Mouse (Mus musculus) kidney, postnatal 0 days (tissue): ENCODE data around the gene Omt2a. TPM values are rescaled to one million over a fixed set of nuclear protein-coding genes. Genes with fewer than 3 reads are reported as not detected.
"Not testable (repeated sequence)": the region's sequence is repeated elsewhere in the genome, so short reads cannot be mapped to it uniquely, and the experiment has no call there.

Source experiments
- ATAC-seq: fragments of 200-750 bp; cut with Nextera tagmentation; replicated peaks from 2 replicates; pipeline ENCODE4 v1.8.0; 2017; ENCODE audit warnings: low read depth, moderate number of reproducible peaks, moderate TSS enrichment, moderate library complexity; ENCODE audit not compliant: low FRiP score
- DNase-seq: peaks from one replicate; pipeline ENCODE4 v3.0.0-alpha.2; 2016; ENCODE audit warnings: low spot score
- H3K27ac ChIP-seq: fragments of 300-500 bp; sonication (generic); 2 replicates; pipeline ENCODE4 v1.5.1; 2014; ENCODE audit warnings: mild to moderate bottlenecking
- H3K27me3 ChIP-seq: fragments of 300-500 bp; sonication (generic); 2 replicates; pipeline ENCODE4 v1.6.1; 2014; ENCODE audit warnings: low read length, mixed read lengths; ENCODE audit not compliant: insufficient read depth
- H3K36me3 ChIP-seq: fragments of 300-500 bp; sonication (generic); 2 replicates; pipeline ENCODE4 v1.6.1; 2014; ENCODE audit warnings: low read length, mixed read lengths; ENCODE audit not compliant: insufficient read depth
- H3K4me1 ChIP-seq: fragments of 300-500 bp; sonication (generic); replicated peaks from 2 replicates; pipeline ENCODE4 v1.6.1; 2014; ENCODE audit warnings: antibody characterized with exemption, low read length, mixed read lengths; ENCODE audit not compliant: insufficient read depth
- H3K4me2 ChIP-seq: fragments of 300-500 bp; sonication (generic); 2 replicates; pipeline ENCODE4 v1.6.1; 2014; ENCODE audit warnings: mild to moderate bottlenecking, low read length, moderate library complexity, mixed read lengths
- H3K4me3 ChIP-seq: fragments of 300-500 bp; sonication (generic); replicated peaks from 2 replicates; pipeline ENCODE4 v1.5.1; 2014; ENCODE audit warnings: low read depth, low read length
- H3K9ac ChIP-seq: fragments of 300-500 bp; sonication (generic); 2 replicates; pipeline ENCODE4 v1.6.1; 2014; ENCODE audit warnings: low read depth, low read length
- H3K9me3 ChIP-seq: fragments of 300-500 bp; sonication (generic); replicated peaks from 2 replicates; pipeline ENCODE4 v1.6.1; 2016; ENCODE audit warnings: low read length, inconsistent platforms, mixed read lengths
- CTCF ChIP-seq: IDR thresholded peaks from 2 replicates; pipeline ENCODE4 v1.5.1; 2016; ENCODE audit warnings: antibody characterized with exemption, low read depth, mild to moderate bottlenecking, moderate library complexity
- WGBS: fragments of 180-500 bp; shearing (Covaris S2); extraction: QIAGEN DNeasy Blood & Tissue Kit; methylation state at CpG from one replicate; pipeline ENCODE4 v1.1.7; 2014; 5-methylcytosine and 5-hydroxymethylcytosine counted together
- polyA plus RNA-seq: library from polyadenylated mRNA; unstranded; fragments of >200 nt; fragmentation: Nextera tagmentation; extraction: Ambion mirVana; gene quantifications from 2 replicates; pipeline ENCODE4 v1.2.1, GENCODE M21; 2015

Omt2a gene
- polyA plus RNA-seq, 1 experiment from 2014 or later: not detected

DNA sequence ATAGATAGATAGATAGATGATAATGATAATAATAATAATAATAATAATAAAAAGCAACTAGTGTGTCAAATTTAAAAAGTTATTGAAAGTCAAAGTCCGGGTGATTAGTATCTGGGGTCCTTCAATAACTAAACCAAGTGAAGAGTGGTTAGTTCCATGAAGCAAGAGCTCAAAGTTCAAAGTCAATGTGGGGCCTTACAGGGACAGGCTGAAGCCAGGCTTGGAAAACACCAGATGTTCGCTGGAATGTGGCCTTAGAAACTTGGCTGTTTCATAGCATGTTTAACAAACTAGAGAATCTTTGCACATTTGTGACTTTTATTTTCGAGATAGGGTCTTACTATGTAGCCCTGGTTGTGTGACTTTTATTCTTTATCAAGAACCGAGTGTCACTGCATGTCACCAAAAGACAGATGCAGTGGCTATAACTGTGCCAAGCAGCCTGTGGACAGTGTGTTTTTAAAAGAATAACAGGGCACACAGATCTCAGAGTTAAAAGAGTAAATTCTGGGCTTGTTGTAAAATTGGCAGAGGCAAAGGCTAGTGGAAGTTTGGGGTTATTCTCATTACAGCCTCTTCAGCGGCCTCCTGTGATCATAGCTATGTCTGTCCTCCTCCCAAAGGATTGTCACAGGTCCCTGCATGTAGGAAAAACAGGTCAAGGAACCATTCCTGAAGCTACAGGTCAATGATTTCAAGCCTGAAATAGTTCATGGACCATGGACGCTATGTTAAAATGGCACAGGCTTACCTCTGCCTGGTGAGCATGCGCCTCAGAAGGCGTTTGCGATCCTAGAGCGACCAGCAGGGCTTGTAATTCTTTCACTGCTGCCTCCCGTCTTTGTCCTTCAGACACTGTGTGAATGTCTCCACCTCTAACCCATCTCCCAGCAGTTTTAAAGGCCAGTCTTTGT is 40.3 kb upstream of the Omt2a start:
- H3K4me3 ChIP-seq: no peak overlapping the region
- H3K9me3 ChIP-seq: no peaks in the 10 kb centered on the region
- ATAC-seq (peak; percentile 71; the same call in 1 of the 2 replicates), DNase-seq (peak; percentile 47)
- H3K4me1 ChIP-seq: no peaks in the 10 kb centered on the region
- no peak overlapping the region; the same call in 1 of the 2 replicates for H3K27ac ChIP-seq
- TF ChIP-seq CTCF: no peak
- no peak overlapping the region for H3K4me2 ChIP-seq
- H3K9ac ChIP-seq: no peak overlapping the region
- no peaks in the 10 kb centered on the region for H3K27me3 ChIP-seq
- WGBS: 64% methylated on average over 11 of the region's 11 CpGs
- no peaks in the 10 kb centered on the region for H3K36me3 ChIP-seq

DNA sequence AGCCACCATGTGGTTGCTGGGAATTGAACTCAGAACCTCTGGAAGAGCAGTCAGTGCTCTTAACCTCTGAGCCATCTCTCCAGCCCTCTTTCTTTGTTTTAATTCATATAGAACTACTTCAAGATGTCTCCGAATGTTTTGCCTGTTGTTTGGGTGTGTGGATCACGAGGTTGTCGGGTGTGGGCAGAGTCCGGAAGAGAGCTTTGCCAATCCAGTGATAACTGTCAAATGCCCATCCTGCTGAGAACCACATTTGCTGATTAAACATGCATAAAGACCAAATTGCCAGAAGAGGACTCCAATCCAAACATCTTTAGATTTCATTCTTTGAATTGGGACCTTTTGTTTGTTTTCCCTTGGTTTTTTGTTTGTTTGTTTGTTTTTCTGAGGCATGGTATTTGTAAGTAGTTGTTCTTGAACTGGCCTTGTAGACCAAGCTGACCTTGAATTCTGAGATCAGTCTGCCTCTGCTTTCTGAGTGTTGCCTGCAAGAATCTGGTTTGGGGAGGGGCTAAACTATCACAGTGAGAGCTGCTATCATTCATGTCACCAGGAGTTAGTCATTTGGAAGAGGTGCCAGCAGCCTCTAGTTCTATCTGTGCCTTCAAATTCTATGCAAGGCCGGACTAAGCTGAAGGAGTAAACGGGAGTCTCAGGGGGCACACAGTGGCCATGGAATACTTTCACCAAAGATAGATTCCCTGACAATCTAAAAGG is 37.1 kb upstream of the Omt2a start:
- no peaks in the 10 kb centered on the region for H3K4me1 ChIP-seq
- no peaks in the 10 kb centered on the region for H3K36me3 ChIP-seq
- H3K4me3 ChIP-seq: no peak overlapping the region
- ATAC-seq: no peak
- WGBS: 76% methylated on average over 6 of the region's 6 CpGs
- H3K27ac ChIP-seq: no peak overlapping the region
- no peaks in the 10 kb centered on the region for H3K27me3 ChIP-seq
- H3K9me3 ChIP-seq: no peaks in the 10 kb centered on the region
- no peak for TF ChIP-seq CTCF
- no peak overlapping the region for H3K4me2 ChIP-seq
- no peak overlapping the region for H3K9ac ChIP-seq
- no peak for DNase-seq

DNA sequence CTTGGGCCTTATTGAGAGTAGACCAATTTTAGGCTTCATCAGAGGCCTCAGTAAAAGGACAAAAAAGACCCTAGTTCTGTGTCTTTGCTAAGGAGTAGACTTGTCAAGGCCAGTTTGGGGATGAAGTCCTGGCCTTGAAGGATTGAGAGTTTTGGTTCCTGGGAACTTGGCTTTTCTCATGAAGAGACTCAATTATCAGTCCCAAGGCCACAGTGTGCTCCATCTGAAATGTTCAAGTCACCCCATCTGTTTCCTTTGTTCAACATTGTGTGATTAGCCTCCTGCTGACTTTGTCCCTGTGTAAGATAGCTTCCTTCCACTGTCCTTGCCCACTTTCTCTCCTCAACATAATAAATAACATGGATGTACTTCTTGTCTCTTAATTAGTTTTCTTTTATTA is 35.4 kb upstream of the Omt2a start:
- H3K27me3 ChIP-seq, ATAC-seq, H3K4me2 ChIP-seq, DNase-seq, H3K4me3 ChIP-seq, H3K27ac ChIP-seq, H3K9ac ChIP-seq, H3K4me1 ChIP-seq, H3K9me3 ChIP-seq, H3K36me3 ChIP-seq: not testable (repeated sequence)

GRCm38 (mm10) chr9:78349141-78349540 is 34.5 kb upstream of the Omt2a start:
- not testable (repeated sequence) for H3K4me1 ChIP-seq, DNase-seq
- 86% methylated on average over 3 of the region's 3 CpGs for WGBS

GRCm38 (mm10) chr9:78348206-78349004 is 33.8 kb upstream of the Omt2a start:
- ATAC-seq: peak; percentile 91
- H3K4me3 ChIP-seq, DNase-seq, H3K27me3 ChIP-seq, H3K9me3 ChIP-seq, H3K4me2 ChIP-seq, H3K4me1 ChIP-seq, H3K36me3 ChIP-seq, H3K9ac ChIP-seq: not testable (repeated sequence)
- WGBS: 46% methylated on average over 6 of the region's 6 CpGs
- peak overlapping the region; percentile 51; the same call in 1 of the 2 replicates for H3K27ac ChIP-seq

More at GRCm38 (mm10) chr9:78349141-78349540, 34.5 kb upstream of the Omt2a start:
- 0 out of 2 replicates have a peak overlapping the region, but pooled peaks have one; percentile 51 for H3K27ac ChIP-seq
- not testable (repeated sequence) for H3K9ac ChIP-seq, H3K9me3 ChIP-seq, H3K4me3 ChIP-seq, H3K27me3 ChIP-seq, H3K36me3 ChIP-seq, ATAC-seq, H3K4me2 ChIP-seq

DNA sequence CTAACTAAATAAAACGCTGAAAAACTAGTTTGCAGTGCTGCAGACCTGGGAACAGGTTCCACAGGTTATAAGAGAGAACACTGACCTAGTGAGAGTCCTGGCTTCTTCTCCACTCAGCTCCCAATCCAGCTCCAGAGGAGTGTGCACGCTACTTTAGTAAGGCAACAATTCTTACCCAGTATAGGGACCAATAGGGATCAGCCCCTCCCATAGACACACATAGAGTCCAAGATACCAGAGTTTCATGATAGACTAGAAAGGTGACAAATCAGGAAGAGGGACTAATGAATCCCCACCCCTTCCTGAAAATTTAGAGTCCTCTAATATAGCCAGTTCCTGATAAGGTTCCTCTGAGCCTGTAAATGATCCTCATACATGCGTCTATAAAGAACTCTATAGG is 32.4 kb upstream of the Omt2a start:
- peak; percentile 68 for ATAC-seq
- Histone ChIP-seq H3K27ac (no peak overlapping the region), H3K4me3 (no peak overlapping the region), H3K9ac (no peak overlapping the region), H3K36me3 (no peaks in the 10 kb centered on the region), H3K27me3 (no peaks in the 10 kb centered on the region), H3K4me2 (no peak overlapping the region), H3K4me1 (no peaks in the 10 kb centered on the region), H3K9me3 (no peaks in the 10 kb centered on the region)
- no peak for DNase-seq
- WGBS: 64% methylated on average over 3 of the region's 3 CpGs
- no peak for TF ChIP-seq CTCF

GRCm38 (mm10) chr9:78345235-78345634 is 30.6 kb upstream of the Omt2a start:
- ATAC-seq, DNase-seq: not testable (repeated sequence)
- WGBS: 43% methylated on average over 3 of the region's 4 CpGs

DNA sequence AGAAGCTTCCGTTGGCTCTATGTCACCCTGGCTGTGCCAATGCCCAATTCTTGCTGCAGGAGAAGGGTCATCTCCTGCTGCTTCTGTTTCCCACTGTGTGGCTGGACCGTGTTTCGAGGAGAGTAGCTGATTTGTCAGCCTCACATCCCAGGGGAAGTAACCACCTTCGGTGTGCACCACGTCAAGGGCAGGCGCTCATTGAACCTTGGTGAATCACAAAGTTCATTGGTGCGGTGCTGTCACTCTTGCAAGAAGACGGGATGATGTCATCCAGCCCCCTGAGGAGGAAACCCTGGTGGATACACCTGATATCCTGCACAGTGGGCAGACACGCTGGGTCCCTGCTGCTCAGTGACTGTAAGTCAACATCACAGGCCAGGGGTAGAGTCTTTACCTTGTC is 28.5 kb upstream of the Omt2a start:
- H3K4me2 ChIP-seq, H3K27ac ChIP-seq, H3K4me1 ChIP-seq, H3K27me3 ChIP-seq, H3K36me3 ChIP-seq, H3K4me3 ChIP-seq, H3K9me3 ChIP-seq, H3K9ac ChIP-seq, DNase-seq: not testable (repeated sequence)
- peak; percentile 60 for ATAC-seq
- WGBS: 62% methylated on average over 9 of the region's 9 CpGs

More at GRCm38 (mm10) chr9:78345235-78345634, 30.6 kb upstream of the Omt2a start:
- not testable (repeated sequence) for H3K4me1 ChIP-seq, H3K9ac ChIP-seq, H3K9me3 ChIP-seq, H3K4me2 ChIP-seq, H3K36me3 ChIP-seq, H3K4me3 ChIP-seq, H3K27ac ChIP-seq, H3K27me3 ChIP-seq
